Mouse (Mus musculus) liver, embryonic 14.5 days (tissue): Measurements from ENCODE around the gene Ift46.

Source experiments
- CTCF ChIP-seq: IDR thresholded peaks from 2 replicates; pipeline ENCODE4 v1.5.1; 2016; ENCODE audit warnings: antibody characterized with exemption, low read depth, control low read depth
- EP300 ChIP-seq: IDR thresholded peaks from 2 replicates; pipeline ENCODE4 v1.6.1; 2016; ENCODE audit warnings: antibody characterized with exemption, low read depth

GRCm38 (mm10) chr9:44799102-44799957 is 31.6 kb downstream of the Ift46 start, which contains the start of gene Tmem25:
- no peak for TF ChIP-seq CTCF
- no peak for TF ChIP-seq EP300
